Mouse (Mus musculus) CH12.LX (cell line): ENCODE data around the gene Gpr176. TPM values are rescaled to one million over a fixed set of nuclear protein-coding genes. Genes with fewer than 3 reads are reported as not detected.

Experiments
- DNase-seq: peaks from one replicate; pipeline ENCODE4 v3.0.0-alpha.2; 2013; ENCODE audit errors: extremely low read depth
- H3K27ac ChIP-seq: 2 replicates; pipeline ENCODE4 v1.5.1; 2012; ENCODE audit warnings: low read depth, mild to moderate bottlenecking, control low read depth, moderate library complexity; ENCODE audit not compliant: insufficient read depth
- H3K27me3 ChIP-seq: replicated peaks from 2 replicates; pipeline ENCODE3; 2012; ENCODE audit warnings: inconsistent platforms
- H3K36me3 ChIP-seq, 2 experiments: replicated peaks in 1 of 2; 2 replicates each; pipeline versions ENCODE3 to v1.6.1; 2012; ENCODE audit warnings: inconsistent platforms in 1 of 2, low read length in 1 of 2, mild to moderate bottlenecking in 1 of 2, mixed read lengths in 1 of 2, moderate library complexity in 1 of 2; ENCODE audit not compliant: control insufficient read depth in 1 of 2, insufficient read depth in 1 of 2
- H3K4me1 ChIP-seq, 2 experiments: 2 replicates each; pipeline ENCODE4 v1.6.1; 2012; ENCODE audit warnings: inconsistent platforms in 1 of 2, moderate library complexity in 1 of 2; ENCODE audit not compliant: insufficient read depth in 2 of 2, control insufficient read depth in 1 of 2
- H3K4me2 ChIP-seq: 2 replicates; pipeline ENCODE4 v1.6.1; 2012; ENCODE audit warnings: low read depth, mild to moderate bottlenecking, control low read depth; ENCODE audit not compliant: poor library complexity, insufficient read depth, severe bottlenecking
- H3K4me3 ChIP-seq, 3 experiments: fragments of 150-350 bp in 1 of 3; sonication (generic) in 1 of 3; replicated peaks in 1 of 3; 2 replicates each; pipeline versions ENCODE3 to v1.5.1; 2011 to 2012; ENCODE audit warnings: low read depth in 2 of 3, low read length in 2 of 3, mild to moderate bottlenecking in 2 of 3, moderate library complexity in 2 of 3, control low read depth in 1 of 3, improper control_type of control experiment in 1 of 3, inconsistent platforms in 1 of 3, mixed read lengths in 1 of 3; ENCODE audit not compliant: poor library complexity in 1 of 3
- H3K79me2 ChIP-seq: replicated peaks from 2 replicates; pipeline ENCODE4 v1.6.1; 2012; ENCODE audit warnings: mild to moderate bottlenecking, moderate library complexity; ENCODE audit not compliant: control insufficient read depth, poor library complexity, insufficient read depth, severe bottlenecking; ENCODE audit errors: extremely low read depth
- H3K9ac ChIP-seq: 2 replicates; pipeline ENCODE4 v1.6.1; 2012; ENCODE audit warnings: low read depth, mild to moderate bottlenecking, control low read depth, moderate library complexity; ENCODE audit not compliant: insufficient read depth
- H3K9me3 ChIP-seq: replicated peaks from 2 replicates; pipeline ENCODE3; 2012; ENCODE audit warnings: low read length, inconsistent platforms, mixed read lengths
- BHLHE40 ChIP-seq: IDR thresholded peaks from 2 replicates; pipeline ENCODE4 v1.6.1; 2011; ENCODE audit warnings: mild to moderate bottlenecking, low read depth, low read length, improper control_type of control experiment
- CHD1 ChIP-seq: IDR thresholded peaks from 2 replicates; pipeline ENCODE4 v1.6.1; 2012; ENCODE audit warnings: low read depth, low read length, improper control_type of control experiment, inconsistent platforms
- EP300 ChIP-seq: IDR thresholded peaks from 2 replicates; pipeline ENCODE4 v1.6.1; 2011; ENCODE audit warnings: low read length, improper control_type of control experiment
- ETS1 ChIP-seq: conservative IDR thresholded peaks from 2 replicates; pipeline ENCODE4 v1.6.1; 2012; ENCODE audit warnings: low read depth, mild to moderate bottlenecking, inconsistent platforms, low read length, improper control_type of control experiment, moderate library complexity
- IRF4 ChIP-seq: IDR thresholded peaks from 2 replicates; pipeline ENCODE4 v1.6.1; 2014; ENCODE audit warnings: low read depth, mild to moderate bottlenecking, inconsistent platforms, low read length, improper control_type of control experiment
- KAT2A ChIP-seq: IDR thresholded peaks from 2 replicates; pipeline ENCODE4 v1.6.1; 2012; ENCODE audit warnings: low read length, improper control_type of control experiment, inconsistent platforms; ENCODE audit not compliant: insufficient replicate concordance
- MAZ ChIP-seq: IDR thresholded peaks from 2 replicates; pipeline ENCODE4 v1.6.1; 2012; ENCODE audit warnings: low read depth, mild to moderate bottlenecking, inconsistent platforms, low read length, improper control_type of control experiment, moderate library complexity
- MYC ChIP-seq: IDR thresholded peaks from 2 replicates; pipeline ENCODE4 v1.6.1; 2011; ENCODE audit warnings: low read depth, mild to moderate bottlenecking, improper control_type of control experiment, low read length
- NELFE ChIP-seq: IDR thresholded peaks from 2 replicates; pipeline ENCODE4 v1.6.1; 2011; ENCODE audit warnings: low read depth, low read length, improper control_type of control experiment
- SMC3 ChIP-seq: IDR thresholded peaks from 2 replicates; pipeline ENCODE4 v1.6.1; 2011; ENCODE audit warnings: low read depth, low read length, improper control_type of control experiment
- USF2 ChIP-seq: conservative IDR thresholded peaks from 2 replicates; pipeline ENCODE4 v1.6.1; 2011; ENCODE audit warnings: low read depth, low read length, improper control_type of control experiment
- ZKSCAN1 ChIP-seq: IDR thresholded peaks from 2 replicates; pipeline ENCODE4 v1.6.1; 2012; ENCODE audit warnings: low read depth, inconsistent platforms, low read length, improper control_type of control experiment, borderline replicate concordance
- ZNF384 ChIP-seq: IDR thresholded peaks from 2 replicates; pipeline ENCODE4 v1.6.1; 2012; ENCODE audit warnings: low read depth, low read length, improper control_type of control experiment, inconsistent platforms
- dilution Hi-C: fragments of 300-500 bp; cut with MboI; formaldehyde crosslinking; loops from 2 replicates; pipeline ENCODE4 v1.14.3; 2020; ENCODE audit warnings: low sequenced_read_pairs; ENCODE audit not compliant: extremely low pct_unique_long_range_greater_than_20kb, extremely low pct_ligation_motif_present
- in situ Hi-C: fragments of 300-500 bp; cut with MboI; formaldehyde crosslinking; loops from 3 replicates; pipeline ENCODE4 v1.14.3; 2019; ENCODE audit warnings: low sequenced_read_pairs, low pct_ligation_motif_present, low pct_unique_long_range_greater_than_20kb, mixed read lengths
- polyA plus RNA-seq: library from polyadenylated mRNA; unstranded; fragments of >175 nt; gene quantifications from 2 replicates; pipeline ENCODE4 v1.2.1, GENCODE M21; 2012; ENCODE audit warnings: low read depth; ENCODE audit not compliant: insufficient read length
- total RNA-seq, 2 experiments: library from RNA; depleted of rRNA; stranded (reverse); fragments of 300-350 nt in 1 of 2; fragments of >200 nt in 1 of 2; gene quantifications; 2 replicates each; pipeline ENCODE4 v1.2.3; 2012 to 2014

The Gpr176 gene
- total and polyA plus RNA-seq, 3 experiments = not detected

DNA sequence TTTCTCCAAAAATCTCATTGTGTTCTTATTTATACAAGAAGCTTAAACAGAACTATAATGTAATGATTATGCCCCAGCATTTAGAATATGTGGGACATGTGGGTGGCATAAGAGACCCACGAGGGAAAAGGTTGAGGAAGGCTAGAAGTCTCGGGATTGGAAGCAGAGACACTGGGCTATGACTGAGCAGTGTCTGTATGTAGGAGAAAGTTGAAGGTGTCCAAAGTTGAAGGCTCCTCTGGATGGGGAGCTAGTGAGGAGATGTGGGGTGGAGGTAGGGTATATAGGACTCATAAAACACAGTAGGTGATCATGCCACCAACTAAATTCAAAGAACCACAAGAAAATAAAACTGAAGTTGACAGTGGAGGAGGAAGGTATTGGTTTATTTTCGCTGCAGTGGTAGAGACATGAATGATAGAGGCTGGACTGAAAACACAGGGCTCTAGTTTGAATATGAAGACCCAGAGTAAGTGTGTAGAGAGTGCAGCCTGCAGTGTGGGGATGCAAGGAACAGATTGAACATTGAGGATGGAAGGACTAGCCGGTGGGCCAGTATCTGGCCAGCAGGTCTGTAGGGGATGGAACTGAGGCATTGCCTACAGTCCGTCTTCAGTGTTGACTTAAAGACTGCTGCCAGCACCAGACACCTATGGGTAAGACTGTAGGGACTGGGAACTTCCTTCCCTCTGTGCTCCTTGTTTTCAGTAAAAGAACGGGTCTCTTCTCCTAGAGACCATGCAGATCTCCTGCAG, 42.6 kb upstream of the Gpr176 start:
- TF ChIP-seq BHLHE40 (no peak), ZNF384 (no peak), KAT2A (no peak), USF2 (no peak), ZKSCAN1 (no peak), CHD1 (no peak)
- H3K4me1 ChIP-seq = no peaks in the 10 kb centered on the region
- no peak overlapping the region for H3K27ac ChIP-seq
- dilution Hi-C loops = no loop called here
- no peak overlapping the region for H3K9ac ChIP-seq
- no peaks in the 10 kb centered on the region for H3K27me3 ChIP-seq
- H3K79me2 ChIP-seq = no peaks in the 10 kb centered on the region
- H3K4me2 ChIP-seq = no peak overlapping the region
- DNase-seq = no peak
- H3K4me3 ChIP-seq = no peak overlapping the region
- peaks cover 56 to 93% of the 10 kb centered on the region in 2 experiments for H3K36me3 ChIP-seq
- peaks cover 3% of the 10 kb centered on the region for H3K9me3 ChIP-seq
- in situ Hi-C loops = no loop called here

DNA sequence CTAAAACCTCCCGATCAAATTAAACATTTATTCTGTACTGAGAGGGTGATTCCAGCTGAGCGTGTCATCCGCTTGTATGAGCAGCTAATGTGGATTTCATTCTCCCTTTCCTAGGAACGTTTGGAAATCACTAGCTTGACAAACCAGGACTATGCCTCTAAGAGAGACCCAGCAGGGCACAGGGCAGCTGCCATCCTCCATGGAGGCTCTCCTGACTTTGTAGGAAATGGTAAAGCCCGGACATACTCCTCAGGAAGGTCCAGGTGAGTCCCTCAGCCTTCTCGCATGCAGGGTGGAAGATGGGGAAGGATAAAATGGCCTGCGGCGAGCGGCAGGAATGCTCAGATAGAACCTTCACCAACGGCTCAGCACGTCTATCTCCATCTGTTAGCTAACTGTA, 39.6 kb upstream of the Gpr176 start:
- H3K9me3 ChIP-seq = peaks cover 3% of the 10 kb centered on the region
- H3K4me3 ChIP-seq = no peak overlapping the region
- H3K4me2 ChIP-seq = no peak overlapping the region
- no peak overlapping the region for H3K9ac ChIP-seq
- peaks cover 0 to 4% of the 10 kb centered on the region in 2 experiments; a peak in 1 of 4 replicates for H3K4me1 ChIP-seq
- no peaks in the 10 kb centered on the region for H3K79me2 ChIP-seq
- peaks cover 52 to 88% of the 10 kb centered on the region in 2 experiments for H3K36me3 ChIP-seq
- no peak for TF ChIP-seq NELFE
- TF ChIP-seq ETS1 = no peak
- TF ChIP-seq EP300 = no peak
- no peak for TF ChIP-seq MAZ
- TF ChIP-seq IRF4 = no peak
- no peak for TF ChIP-seq CHD1
- TF ChIP-seq MYC = no peak
- no peak for TF ChIP-seq SMC3
- no peak for TF ChIP-seq ZKSCAN1
- no peak for DNase-seq
- dilution Hi-C loops = no loop called here
- H3K27ac ChIP-seq = no peak overlapping the region
- in situ Hi-C loops = no loop called here
- no peaks in the 10 kb centered on the region for H3K27me3 ChIP-seq
